Mouse (Mus musculus): ENCODE data around the gene Gng10. TPM values are rescaled to one million over a fixed set of nuclear protein-coding genes. Genes with fewer than 3 reads are reported as not detected.

Gng10 gene
- polyA plus RNA-seq, 1 experiment from 2014 or later: 89.6 TPM

Other genes with a start within 250 kb of the Gng10 start
- not detected in 2 replicates for gene Olfr267, start 247.4 kb upstream of the Gng10 start, polyA plus RNA-seq (2015; fragmentation: Nextera tagmentation; extraction: Ambion mirVana)
- gene Ecpas, start 122.3 kb upstream of the Gng10 start, polyA plus RNA-seq (2015; fragmentation: Nextera tagmentation; extraction: Ambion mirVana): 29.9 and 33.5 TPM in 2 replicates
- 0.46 and 1.0 TPM in 2 replicates for gene Zkscan16, start 91.5 kb upstream of the Gng10 start, polyA plus RNA-seq (2015; fragmentation: Nextera tagmentation; extraction: Ambion mirVana)
- gene Ptgr1, start 48.0 kb upstream of the Gng10 start, polyA plus RNA-seq (2015; fragmentation: Nextera tagmentation; extraction: Ambion mirVana): 25.1 and 29.6 TPM in 2 replicates
- 8.3 and 12.1 TPM in 2 replicates for gene Dnajc25, start 40.0 kb upstream of the Gng10 start, polyA plus RNA-seq (2015; fragmentation: Nextera tagmentation; extraction: Ambion mirVana)
- 9.1 and 10.1 TPM in 2 replicates for gene Gm20503, start 31.9 kb upstream of the Gng10 start, polyA plus RNA-seq (2015; fragmentation: Nextera tagmentation; extraction: Ambion mirVana)
- not detected in 2 replicates for gene AI481877, start 103.9 kb downstream of the Gng10 start, polyA plus RNA-seq (2015; fragmentation: Nextera tagmentation; extraction: Ambion mirVana)
- 6.6 and 6.7 TPM in 2 replicates for gene Ugcg, start 154.2 kb downstream of the Gng10 start, polyA plus RNA-seq (2015; fragmentation: Nextera tagmentation; extraction: Ambion mirVana)